Mouse (Mus musculus): ENCODE measurements around the gene Uba52. TPM values are rescaled to one million over a fixed set of nuclear protein-coding genes. Genes with fewer than 3 reads are reported as not detected.
A peak's percentile ranks its signal among the peaks of the same experiment; 100 is the strongest.

Gene Uba52
- polyA plus RNA-seq, 1 experiment from 2014 or later, result 768 TPM

GRCm38 (mm10) chr8:70502540-70502939 lies 8.1 kb downstream of the Uba52 start:
- Histone ChIP-seq H3K4me3 (0 out of 2 replicates have a peak overlapping the region, but pooled peaks have one; percentile 10), H3K36me3 (peaks cover 3% of the 10 kb centered on the region), H3K4me2 (peak overlapping the region; percentile 46), H3K27ac (no peak overlapping the region), H3K9ac (no peak overlapping the region), H3K9me3 (replicated peaks) (no peaks in the 10 kb centered on the region), H3K4me1 (replicated peaks) (peaks cover 48% of the 10 kb centered on the region), H3K27me3 (peaks cover 59% of the 10 kb centered on the region)
- ATAC-seq (replicated peaks; ENCODE audit: insufficient number of reproducible peaks, insufficient read depth, low FRiP score, low read depth), result no peak
- 26% methylated on average over 12 of the region's 12 CpGs for WGBS

- Histone ChIP-seq H3K9me3 (replicated peaks) (no peaks in the 10 kb centered on the region), H3K27ac (no peak overlapping the region), H3K4me3 (0 out of 2 replicates have a peak overlapping the region, but pooled peaks have one; percentile 10), H3K9ac (peak overlapping the region; percentile 26; the same call in 1 of the 2 replicates), H3K4me1 (replicated peaks) (peaks cover 48% of the 10 kb centered on the region), H3K36me3 (no peaks in the 10 kb centered on the region), H3K27me3 (peaks cover 65% of the 10 kb centered on the region), H3K4me2 (peak overlapping the region; percentile 46)
- ATAC-seq (replicated peaks; ENCODE audit: insufficient number of reproducible peaks, insufficient read depth, low FRiP score, low read depth), result no peak
- WGBS, result 10% methylated on average over 23 of the region's 23 CpGs
Measured at GRCm38 (mm10) chr8:70501820-70502529, 8.6 kb downstream of the Uba52 start.

- 9% methylated on average over 39 of the region's 39 CpGs for WGBS
- peak overlapping the region; percentile 17; the same call in 1 of the 2 replicates for H3K4me2 ChIP-seq
Measured at GRCm38 (mm10) chr8:70500386-70501301, 10.0 kb downstream of the Uba52 start.

GRCm38 (mm10) chr8:70495771-70496062 lies 14.9 kb downstream of the Uba52 start:
- WGBS, result 8% methylated on average over 12 of the region's 12 CpGs
- Histone ChIP-seq H3K36me3 (no peaks in the 10 kb centered on the region), H3K4me3 (peak overlapping the region; percentile 6; the same call in 1 of the 2 replicates), H3K9ac (no peak overlapping the region), H3K4me2 (no peak overlapping the region), H3K4me1 (replicated peaks) (peaks cover 35% of the 10 kb centered on the region), H3K9me3 (replicated peaks) (no peaks in the 10 kb centered on the region), H3K27ac (no peak overlapping the region), H3K27me3 (peaks cover 100% of the 10 kb centered on the region)
- no peak for ATAC-seq (replicated peaks; ENCODE audit: insufficient number of reproducible peaks, insufficient read depth, low FRiP score, low read depth)

More at GRCm38 (mm10) chr8:70500386-70501301, 10.0 kb downstream of the Uba52 start:
- H3K36me3 ChIP-seq, result no peaks in the 10 kb centered on the region
- H3K4me3 ChIP-seq, result 0 out of 2 replicates have a peak overlapping the region, but pooled peaks have one; percentile 2
- no peak overlapping the region for H3K9ac ChIP-seq
- peaks cover 42% of the 10 kb centered on the region for H3K4me1 ChIP-seq (replicated peaks)
- H3K27me3 ChIP-seq, result peaks cover 78% of the 10 kb centered on the region
- no peaks in the 10 kb centered on the region for H3K9me3 ChIP-seq (replicated peaks)
- no peak overlapping the region for H3K27ac ChIP-seq
- ATAC-seq (replicated peaks; ENCODE audit: insufficient number of reproducible peaks, insufficient read depth, low FRiP score, low read depth), result no peak

GRCm38 (mm10) chr8:70495001-70495770 lies 15.4 kb downstream of the Uba52 start:
- no peak for ATAC-seq (replicated peaks; ENCODE audit: insufficient number of reproducible peaks, insufficient read depth, low FRiP score, low read depth)

GRCm38 (mm10) chr8:70494416-70494945 lies 16.1 kb downstream of the Uba52 start:
- peaks cover 36% of the 10 kb centered on the region for H3K4me1 ChIP-seq (replicated peaks)
- peak overlapping the region; percentile 80; the same call in 1 of the 2 replicates for H3K4me2 ChIP-seq
- H3K9me3 ChIP-seq (replicated peaks), result no peaks in the 10 kb centered on the region
- H3K27me3 ChIP-seq, result peaks cover 100% of the 10 kb centered on the region
- no peak for ATAC-seq (replicated peaks; ENCODE audit: insufficient number of reproducible peaks, insufficient read depth, low FRiP score, low read depth)
- H3K9ac ChIP-seq, result no peak overlapping the region
- WGBS, result 3% methylated on average over 28 of the region's 28 CpGs
- no peak overlapping the region for H3K27ac ChIP-seq
- no peaks in the 10 kb centered on the region for H3K36me3 ChIP-seq
- peak overlapping the region; percentile 49 for H3K4me3 ChIP-seq

More at GRCm38 (mm10) chr8:70495001-70495770, 15.4 kb downstream of the Uba52 start:
- Histone ChIP-seq H3K27ac (no peak overlapping the region), H3K36me3 (no peaks in the 10 kb centered on the region), H3K9ac (0 out of 2 replicates have a peak overlapping the region, but pooled peaks have one; percentile 3), H3K9me3 (replicated peaks) (no peaks in the 10 kb centered on the region), H3K4me2 (no peak overlapping the region), H3K4me3 (peak overlapping the region; percentile 6; the same call in 1 of the 2 replicates), H3K27me3 (peaks cover 100% of the 10 kb centered on the region), H3K4me1 (replicated peaks) (peaks cover 33% of the 10 kb centered on the region)
- WGBS, result 6% methylated on average over 21 of the region's 21 CpGs

- Histone ChIP-seq H3K9me3 (replicated peaks) (no peaks in the 10 kb centered on the region), H3K4me1 (replicated peaks) (peaks cover 42% of the 10 kb centered on the region), H3K27me3 (peaks cover 100% of the 10 kb centered on the region), H3K9ac (no peak overlapping the region), H3K36me3 (no peaks in the 10 kb centered on the region), H3K4me2 (peak overlapping the region; percentile 80), H3K4me3 (peak overlapping the region; percentile 49), H3K27ac (no peak overlapping the region)
- 3% methylated on average over 47 of the region's 47 CpGs for WGBS
- no peak for ATAC-seq (replicated peaks; ENCODE audit: insufficient number of reproducible peaks, insufficient read depth, low FRiP score, low read depth)
Measured at GRCm38 (mm10) chr8:70493692-70494415, 16.7 kb downstream of the Uba52 start.

- peak within 1 kb of the TSS; percentile 10; the same call in 1 of the 2 replicates for H3K9ac ChIP-seq
- WGBS, result under 1% methylated on average over 58 of the region's 93 CpGs
- H3K4me3 ChIP-seq, result peak within 1 kb of the TSS; percentile 49
- no peaks in the 10 kb centered on the region for H3K9me3 ChIP-seq (replicated peaks)
- no peak for ATAC-seq (replicated peaks; ENCODE audit: insufficient number of reproducible peaks, insufficient read depth, low FRiP score, low read depth)
- H3K4me1 ChIP-seq (replicated peaks), result peaks cover 51% of the 10 kb centered on the region
- no peaks in the 10 kb centered on the region for H3K36me3 ChIP-seq
- peak within 1 kb of the TSS; percentile 80 for H3K4me2 ChIP-seq
- peaks cover 100% of the 10 kb centered on the region for H3K27me3 ChIP-seq
- no peak within 1 kb of the TSS for H3K27ac ChIP-seq
Measured at GRCm38 (mm10) chr8:70492664-70493640, 17.6 kb downstream of the Uba52 start, which contains the start of gene Crlf1. Crlf1 (plus strand) TSS chr8:70493158.

GRCm38 (mm10) chr8:70490880-70491495 lies 19.6 kb downstream of the Uba52 start:
- Histone ChIP-seq H3K36me3 (no peaks in the 10 kb centered on the region), H3K4me3 (no peak overlapping the region), H3K27ac (no peak overlapping the region), H3K9ac (no peak overlapping the region), H3K27me3 (peaks cover 98% of the 10 kb centered on the region), H3K4me2 (no peak overlapping the region), H3K9me3 (replicated peaks) (no peaks in the 10 kb centered on the region), H3K4me1 (replicated peaks) (peaks cover 60% of the 10 kb centered on the region)
- ATAC-seq (replicated peaks; ENCODE audit: insufficient number of reproducible peaks, insufficient read depth, low FRiP score, low read depth), result no peak
- WGBS, result 5% methylated on average over 20 of the region's 20 CpGs

Data from heart, embryonic 15.5 days (tissue).